Mouse (Mus musculus) liver, embryonic 16.5 days (tissue): ENCODE data around the gene F13b. TPM values are rescaled to one million over a fixed set of nuclear protein-coding genes. Genes with fewer than 3 reads are reported as not detected.

Experiments used
- polyA plus RNA-seq: library from polyadenylated mRNA; unstranded; fragments of >200 nt; fragmentation: Nextera tagmentation; extraction: Ambion mirVana; gene quantifications from 2 replicates; pipeline ENCODE4 v1.2.1, GENCODE M21; 2015

Gene F13b
- polyA plus RNA-seq, 1 experiment from 2014 or later: 39.9 TPM

Other genes with a start within 250 kb of the F13b start
- gene Crb1, start 124.6 kb upstream of the F13b start, polyA plus RNA-seq: not detected in 2 replicates
- gene Zbtb41, start 79.4 kb upstream of the F13b start, polyA plus RNA-seq: 2.2 TPM in 2 replicates
- 8.7 and 9.3 TPM in 2 replicates for gene Aspm, start 46.9 kb upstream of the F13b start, polyA plus RNA-seq
- 6.6 and 7.4 TPM in 2 replicates for gene Cfhr1, start 58.6 kb downstream of the F13b start, polyA plus RNA-seq